Mouse (Mus musculus): Measurements from ENCODE around the gene Gba2. TPM values are rescaled to one million over a fixed set of nuclear protein-coding genes. Genes with fewer than 3 reads are reported as not detected.
"Not testable (repeated sequence)": the region's sequence is repeated elsewhere in the genome, so short reads cannot be mapped to it uniquely, and the experiment has no call there.

The Gba2 gene
- polyA plus RNA-seq, 1 experiment: 2.3 TPM

GRCm38 (mm10) chr4:43564231-43564630 lies 14.4 kb downstream of the Gba2 start:
- Histone ChIP-seq H3K4me3 (ENCODE audit: insufficient read depth, low read depth, low read length) (no peak overlapping the region), H3K27ac (replicated peaks; ENCODE audit: low read depth, low read length) (no peak overlapping the region), H3K4me1 (ENCODE audit: control insufficient read depth, insufficient read depth, insufficient read length, low read length) (peaks cover 12% of the 10 kb centered on the region)

GRCm38 (mm10) chr4:43563601-43563875 lies 15.1 kb downstream of the Gba2 start:
- peak overlapping the region; percentile 97; the same call in 1 of the 2 replicates for H3K4me3 ChIP-seq (ENCODE audit: insufficient read depth, low read depth, low read length)
- H3K4me1 ChIP-seq (ENCODE audit: control insufficient read depth, insufficient read depth, insufficient read length, low read length): peaks cover 18% of the 10 kb centered on the region
- H3K27ac ChIP-seq (replicated peaks; ENCODE audit: low read depth, low read length): peak overlapping the region; percentile 90; the same call in 1 of the 2 replicates

GRCm38 (mm10) chr4:43562769-43563600 lies 15.7 kb downstream of the Gba2 start:
- Histone ChIP-seq H3K4me3 (ENCODE audit: insufficient read depth, low read depth, low read length) (peak overlapping the region; percentile 97), H3K4me1 (ENCODE audit: control insufficient read depth, insufficient read depth, insufficient read length, low read length) (peaks cover 23% of the 10 kb centered on the region), H3K27ac (replicated peaks; ENCODE audit: low read depth, low read length) (peak overlapping the region; percentile 90)

GRCm38 (mm10) chr4:43561997-43562768 lies 16.5 kb downstream of the Gba2 start, which contains the start of the genes Creb3 and Tln1:
TSS of gene Creb3 (plus strand) at chr4:43562332.
TSS of gene Tln1 (minus strand) at chr4:43562691.
- Histone ChIP-seq H3K4me1 (ENCODE audit: control insufficient read depth, insufficient read depth, insufficient read length, low read length) (peaks cover 26% of the 10 kb centered on the region), H3K4me3 (ENCODE audit: insufficient read depth, low read depth, low read length) (peak within 1 kb of the TSS; percentile 97), H3K27ac (replicated peaks; ENCODE audit: low read depth, low read length) (peak within 1 kb of the TSS; percentile 96)

- Histone ChIP-seq H3K27ac (replicated peaks; ENCODE audit: low read depth, low read length) (peak overlapping the region; percentile 96), H3K4me1 (ENCODE audit: control insufficient read depth, insufficient read depth, insufficient read length, low read length) (peaks cover 26% of the 10 kb centered on the region), H3K4me3 (ENCODE audit: insufficient read depth, low read depth, low read length) (peak overlapping the region; percentile 92)
Measured at GRCm38 (mm10) chr4:43561436-43561996, 17.2 kb downstream of the Gba2 start.

GRCm38 (mm10) chr4:43560976-43561375 lies 17.7 kb downstream of the Gba2 start:
- peak overlapping the region; percentile 77 for H3K27ac ChIP-seq (replicated peaks; ENCODE audit: low read depth, low read length)
- peaks cover 26% of the 10 kb centered on the region for H3K4me1 ChIP-seq (ENCODE audit: control insufficient read depth, insufficient read depth, insufficient read length, low read length)
- peak overlapping the region; percentile 92 for H3K4me3 ChIP-seq (ENCODE audit: insufficient read depth, low read depth, low read length)

- H3K27ac ChIP-seq (replicated peaks; ENCODE audit: low read depth, low read length): peak overlapping the region; percentile 77
- H3K4me3 ChIP-seq (ENCODE audit: insufficient read depth, low read depth, low read length): peak overlapping the region; percentile 92
- peaks cover 26% of the 10 kb centered on the region for H3K4me1 ChIP-seq (ENCODE audit: control insufficient read depth, insufficient read depth, insufficient read length, low read length)
Measured at GRCm38 (mm10) chr4:43560243-43560611, 18.4 kb downstream of the Gba2 start.

GRCm38 (mm10) chr4:43559519-43560242 lies 19.0 kb downstream of the Gba2 start:
- H3K27ac ChIP-seq (replicated peaks; ENCODE audit: low read depth, low read length): peak overlapping the region; percentile 77
- peaks cover 26% of the 10 kb centered on the region for H3K4me1 ChIP-seq (ENCODE audit: control insufficient read depth, insufficient read depth, insufficient read length, low read length)
- H3K4me3 ChIP-seq (ENCODE audit: insufficient read depth, low read depth, low read length): peak overlapping the region; percentile 92

GRCm38 (mm10) chr4:43558631-43559356 lies 19.9 kb downstream of the Gba2 start:
- Histone ChIP-seq H3K27ac (replicated peaks; ENCODE audit: low read depth, low read length) (peak overlapping the region; percentile 58), H3K4me1 (ENCODE audit: control insufficient read depth, insufficient read depth, insufficient read length, low read length) (peaks cover 26% of the 10 kb centered on the region), H3K4me3 (ENCODE audit: insufficient read depth, low read depth, low read length) (peak overlapping the region; percentile 34)

- Histone ChIP-seq H3K4me1 (ENCODE audit: control insufficient read depth, insufficient read depth, insufficient read length, low read length) (peaks cover 26% of the 10 kb centered on the region), H3K4me3 (ENCODE audit: insufficient read depth, low read depth, low read length) (peak overlapping the region; percentile 8), H3K27ac (replicated peaks; ENCODE audit: low read depth, low read length) (peak overlapping the region; percentile 58)
Measured at GRCm38 (mm10) chr4:43558028-43558630, 20.5 kb downstream of the Gba2 start.

GRCm38 (mm10) chr4:43555926-43556325 lies 22.7 kb downstream of the Gba2 start:
- H3K4me3 ChIP-seq (ENCODE audit: insufficient read depth, low read depth, low read length): no peak overlapping the region
- no peak overlapping the region for H3K27ac ChIP-seq (replicated peaks; ENCODE audit: low read depth, low read length)
- H3K4me1 ChIP-seq (ENCODE audit: control insufficient read depth, insufficient read depth, insufficient read length, low read length): peaks cover 26% of the 10 kb centered on the region

- no peak overlapping the region for H3K27ac ChIP-seq (replicated peaks; ENCODE audit: low read depth, low read length)
- H3K4me3 ChIP-seq (ENCODE audit: insufficient read depth, low read depth, low read length): no peak overlapping the region
- H3K4me1 ChIP-seq (ENCODE audit: control insufficient read depth, insufficient read depth, insufficient read length, low read length): peaks cover 11% of the 10 kb centered on the region
Measured at GRCm38 (mm10) chr4:43553891-43554290, 24.8 kb downstream of the Gba2 start.

GRCm38 (mm10) chr4:43552437-43552836 lies 26.2 kb downstream of the Gba2 start:
- Histone ChIP-seq H3K4me3 (ENCODE audit: insufficient read depth, low read depth, low read length) (no peak overlapping the region), H3K4me1 (ENCODE audit: control insufficient read depth, insufficient read depth, insufficient read length, low read length) (no peaks in the 10 kb centered on the region; the same call in 1 of the 2 replicates), H3K27ac (replicated peaks; ENCODE audit: low read depth, low read length) (no peak overlapping the region)

GRCm38 (mm10) chr4:43551854-43552253 lies 26.8 kb downstream of the Gba2 start:
- H3K4me3 ChIP-seq (ENCODE audit: insufficient read depth, low read depth, low read length); H3K27ac ChIP-seq (replicated peaks; ENCODE audit: low read depth, low read length); H3K4me1 ChIP-seq (ENCODE audit: control insufficient read depth, insufficient read depth, insufficient read length, low read length): not testable (repeated sequence)

Data from brown adipose tissue, adult 24 weeks (tissue).